Mouse (Mus musculus): Measurements from ENCODE around the gene Tcf7. TPM values are rescaled to one million over a fixed set of nuclear protein-coding genes. Genes with fewer than 3 reads are reported as not detected.

Tcf7 gene
- polyA plus RNA-seq, 1 experiment, result 3.4 TPM

DNA sequence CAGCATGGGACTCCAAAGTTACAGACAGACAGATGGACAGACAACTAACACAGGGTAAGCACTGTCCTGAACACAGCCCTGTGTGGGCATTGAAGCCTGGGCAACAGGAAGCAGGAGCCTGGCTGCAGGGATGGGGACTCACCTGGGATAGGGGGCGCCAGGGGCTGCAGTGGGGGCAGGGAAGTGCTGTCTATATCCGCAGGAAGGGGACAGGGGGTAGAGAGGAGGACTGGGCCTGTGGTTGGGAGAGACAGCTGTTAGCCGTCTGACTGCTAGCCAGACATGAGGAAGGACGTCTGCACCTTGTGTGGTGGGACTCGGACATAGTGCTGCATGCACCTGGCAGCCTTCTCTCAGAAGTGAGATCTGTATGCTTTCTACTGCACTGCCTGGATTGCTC, 24.1 kb downstream of the Tcf7 start:
- Histone ChIP-seq H3K4me3 (replicated peaks; ENCODE audit: insufficient read depth, low read depth, low read length) (no peak overlapping the region), H3K27ac (ENCODE audit: insufficient read depth, low read length) (no peak overlapping the region), H3K4me1 (ENCODE audit: control insufficient read depth, insufficient read depth, low read length) (peaks cover 1% of the 10 kb centered on the region; the same call in 1 of the 2 replicates), H3K27me3 (ENCODE audit: control insufficient read depth, insufficient read depth, low read length) (no peaks in the 10 kb centered on the region)
- TF ChIP-seq POLR2A (IDR thresholded peaks at IDR 0.05; ENCODE audit: borderline replicate concordance, insufficient read depth, low read length) (no peak), CTCF (IDR thresholded peaks at IDR 0.05; ENCODE audit: borderline replicate concordance, insufficient read depth, low read depth, low read length) (no peak)
- 75% methylated on average over 5 of the region's 5 CpGs for WGBS
- no peak for DNase-seq

DNA sequence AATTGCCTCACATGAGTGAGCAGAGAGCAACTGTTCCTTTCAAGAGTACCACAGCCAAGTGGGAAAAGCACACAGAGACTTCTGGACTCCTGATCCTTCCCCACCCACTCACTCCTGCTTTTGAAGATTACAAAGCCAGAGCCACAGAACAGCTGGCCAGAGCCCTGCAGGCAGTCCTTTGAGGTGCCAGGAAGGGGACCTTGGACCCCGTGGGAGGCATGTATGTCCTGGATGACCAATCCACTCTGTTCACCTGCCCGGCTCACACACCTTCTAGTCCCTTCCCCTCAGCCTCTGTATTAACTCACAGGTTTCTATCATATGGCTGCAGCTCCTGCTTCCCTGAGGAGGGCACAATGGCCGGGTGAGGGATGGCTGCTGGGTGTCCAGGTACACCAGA, 25.4 kb downstream of the Tcf7 start:
- Histone ChIP-seq H3K27me3 (ENCODE audit: control insufficient read depth, insufficient read depth, low read length) (no peaks in the 10 kb centered on the region), H3K4me1 (ENCODE audit: control insufficient read depth, insufficient read depth, low read length) (peaks cover 4% of the 10 kb centered on the region; the same call in 1 of the 2 replicates), H3K27ac (ENCODE audit: insufficient read depth, low read length) (no peak overlapping the region), H3K4me3 (replicated peaks; ENCODE audit: insufficient read depth, low read depth, low read length) (no peak overlapping the region)
- peak in 1 of 2 experiments; percentile 3 for DNase-seq
- TF ChIP-seq POLR2A (IDR thresholded peaks at IDR 0.05; ENCODE audit: borderline replicate concordance, insufficient read depth, low read length), result no peak
- no peak for TF ChIP-seq CTCF (IDR thresholded peaks at IDR 0.05; ENCODE audit: borderline replicate concordance, insufficient read depth, low read depth, low read length)
- WGBS, result 84% methylated on average over 3 of the region's 3 CpGs

- TF ChIP-seq POLR2A (IDR thresholded peaks at IDR 0.05; ENCODE audit: borderline replicate concordance, insufficient read depth, low read length) (no peak), CTCF (IDR thresholded peaks at IDR 0.05; ENCODE audit: borderline replicate concordance, insufficient read depth, low read depth, low read length) (no peak)
- no peaks in the 10 kb centered on the region for H3K27me3 ChIP-seq (ENCODE audit: control insufficient read depth, insufficient read depth, low read length)
- DNase-seq, result peak in 1 of 2 experiments; percentile 7
- WGBS, result 91% methylated on average over 8 of the region's 8 CpGs
- H3K4me1 ChIP-seq (ENCODE audit: control insufficient read depth, insufficient read depth, low read length), result peaks cover 4% of the 10 kb centered on the region; the same call in 1 of the 2 replicates
- H3K4me3 ChIP-seq (replicated peaks; ENCODE audit: insufficient read depth, low read depth, low read length), result no peak overlapping the region
- H3K27ac ChIP-seq (ENCODE audit: insufficient read depth, low read length), result no peak overlapping the region
These were observed 27.7 kb downstream of the Tcf7 start for GRCm38 (mm10) chr11:52255077-52255476.

- 55% methylated on average over 11 of the region's 11 CpGs for WGBS
- TF ChIP-seq CTCF (IDR thresholded peaks at IDR 0.05; ENCODE audit: borderline replicate concordance, insufficient read depth, low read depth, low read length) (peak; percentile 93), POLR2A (IDR thresholded peaks at IDR 0.05; ENCODE audit: borderline replicate concordance, insufficient read depth, low read length) (no peak)
- Histone ChIP-seq H3K27ac (ENCODE audit: insufficient read depth, low read length) (no peak overlapping the region), H3K4me3 (replicated peaks; ENCODE audit: insufficient read depth, low read depth, low read length) (no peak overlapping the region), H3K4me1 (ENCODE audit: control insufficient read depth, insufficient read depth, low read length) (peaks cover 4% of the 10 kb centered on the region; the same call in 1 of the 2 replicates), H3K27me3 (ENCODE audit: control insufficient read depth, insufficient read depth, low read length) (no peaks in the 10 kb centered on the region)
- peak; percentile 83 to 86 for DNase-seq
These were observed 29.0 kb downstream of the Tcf7 start for GRCm38 (mm10) chr11:52253674-52254375.

DNA sequence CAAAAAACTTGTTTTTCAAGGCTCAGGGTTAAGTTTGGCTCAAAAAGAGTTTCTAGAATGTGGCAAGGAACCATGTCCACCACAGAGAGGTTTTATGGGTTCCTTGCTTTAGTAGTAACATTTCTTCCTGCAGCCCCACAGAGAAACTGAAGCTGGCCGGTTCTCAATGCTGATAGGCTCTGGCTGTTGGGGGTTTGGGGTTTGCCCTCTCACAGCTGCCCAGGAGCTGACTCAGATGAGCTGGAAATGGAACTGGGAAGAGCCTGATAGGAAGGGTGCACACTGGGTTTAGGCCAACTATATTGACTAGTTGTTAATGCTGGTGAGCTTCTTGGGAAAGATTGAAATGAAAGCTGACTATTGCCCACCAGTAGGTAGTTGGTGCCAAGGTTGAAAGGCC, 30.1 kb downstream of the Tcf7 start:
- Histone ChIP-seq H3K4me1 (ENCODE audit: control insufficient read depth, insufficient read depth, low read length) (peaks cover 4% of the 10 kb centered on the region; the same call in 1 of the 2 replicates), H3K4me3 (replicated peaks; ENCODE audit: insufficient read depth, low read depth, low read length) (no peak overlapping the region), H3K27ac (ENCODE audit: insufficient read depth, low read length) (no peak overlapping the region), H3K27me3 (ENCODE audit: control insufficient read depth, insufficient read depth, low read length) (no peaks in the 10 kb centered on the region)
- peak in 1 of 2 experiments; percentile 7 for DNase-seq
- TF ChIP-seq CTCF (IDR thresholded peaks at IDR 0.05; ENCODE audit: borderline replicate concordance, insufficient read depth, low read depth, low read length) (no peak), POLR2A (IDR thresholded peaks at IDR 0.05; ENCODE audit: borderline replicate concordance, insufficient read depth, low read length) (no peak)
- WGBS, result 65% methylated on average over 1 of the region's 1 CpGs

GRCm38 (mm10) chr11:52251770-52252169, 31.0 kb downstream of the Tcf7 start:
- TF ChIP-seq POLR2A (IDR thresholded peaks at IDR 0.05; ENCODE audit: borderline replicate concordance, insufficient read depth, low read length) (no peak), CTCF (IDR thresholded peaks at IDR 0.05; ENCODE audit: borderline replicate concordance, insufficient read depth, low read depth, low read length) (no peak)
- no peaks in the 10 kb centered on the region for H3K27me3 ChIP-seq (ENCODE audit: control insufficient read depth, insufficient read depth, low read length)
- WGBS, result 60% methylated on average over 5 of the region's 5 CpGs
- H3K27ac ChIP-seq (ENCODE audit: insufficient read depth, low read length), result no peak overlapping the region
- peak in 1 of 2 experiments; percentile 2 for DNase-seq
- no peak overlapping the region for H3K4me3 ChIP-seq (replicated peaks; ENCODE audit: insufficient read depth, low read depth, low read length)
- peaks cover 4% of the 10 kb centered on the region; the same call in 1 of the 2 replicates for H3K4me1 ChIP-seq (ENCODE audit: control insufficient read depth, insufficient read depth, low read length)

- peak in 1 of 2 experiments; percentile 5 for DNase-seq
- WGBS, result 65% methylated on average over 2 of the region's 2 CpGs
- TF ChIP-seq POLR2A (IDR thresholded peaks at IDR 0.05; ENCODE audit: borderline replicate concordance, insufficient read depth, low read length), result no peak
- TF ChIP-seq CTCF (IDR thresholded peaks at IDR 0.05; ENCODE audit: borderline replicate concordance, insufficient read depth, low read depth, low read length), result no peak
These were observed 33.4 kb downstream of the Tcf7 start for GRCm38 (mm10) chr11:52249452-52249851.

More at GRCm38 (mm10) chr11:52249452-52249851, 33.4 kb downstream of the Tcf7 start:
- H3K27ac ChIP-seq (ENCODE audit: insufficient read depth, low read length), result no peak overlapping the region
- H3K4me1 ChIP-seq (ENCODE audit: control insufficient read depth, insufficient read depth, low read length), result peaks cover 4% of the 10 kb centered on the region; the same call in 1 of the 2 replicates
- H3K27me3 ChIP-seq (ENCODE audit: control insufficient read depth, insufficient read depth, low read length), result no peaks in the 10 kb centered on the region
- no peak overlapping the region for H3K4me3 ChIP-seq (replicated peaks; ENCODE audit: insufficient read depth, low read depth, low read length)

Measured in cerebellum, adult 2 months (tissue).